ENCODE assay signal across 15 mouse cellular contexts in genomic region chr8:45709098-45709497, GRCm38 (mm10).
"Had no signal": no experiment of that assay in that cellular context is flagged by ENCODE, and none has a peak within 500 bp of the region (broad histone marks: within the 10 kb centered on the region; RNA-seq: fewer than 3 reads in every experiment).

No protein-coding gene starts in this region.

- H3K9ac ChIP-seq: neural tube, embryonic 13.5 days; neural tube, embryonic 15.5 days; stomach, embryonic 15.5 days had no signal

- H3K27ac ChIP-seq: neural tube, embryonic 13.5 days; neural tube, embryonic 15.5 days; stomach, embryonic 15.5 days; stomach, postnatal 0 days had no signal

- H3K27me3 ChIP-seq: neural tube, embryonic 13.5 days; neural tube, embryonic 15.5 days; stomach, embryonic 15.5 days had no signal

- H3K4me1 ChIP-seq: neural tube, embryonic 15.5 days; stomach, embryonic 15.5 days had no signal

- DNase-seq: retina, postnatal 1 day; right cerebral cortex, adult 18-20 months; right cerebral cortex, postnatal 14 days; right cerebral cortex, postnatal 25 days; right cerebral cortex, postnatal 4 days; spleen, adult 18-20 months; thymus, adult 2 months; thymus, postnatal 14 days; thymus, postnatal 25 days; thymus, postnatal 36 days; thymus, postnatal 4 days had no signal

- H3K36me3 ChIP-seq: neural tube, embryonic 13.5 days; neural tube, embryonic 15.5 days; stomach, embryonic 15.5 days had no signal

- H3K9me3 ChIP-seq: neural tube, embryonic 13.5 days; neural tube, embryonic 15.5 days; stomach, embryonic 15.5 days had no signal

- H3K4me3 ChIP-seq: neural tube, embryonic 13.5 days; neural tube, embryonic 15.5 days; stomach, embryonic 15.5 days had no signal

- H3K4me2 ChIP-seq: neural tube, embryonic 13.5 days; neural tube, embryonic 15.5 days; stomach, embryonic 15.5 days had no signal
